Mouse (Mus musculus): Measurements from ENCODE around the gene Tob2. TPM values are rescaled to one million over a fixed set of nuclear protein-coding genes. Genes with fewer than 3 reads are reported as not detected.

Tob2 gene
- total and polyA plus RNA-seq, 3 experiments: 49.7 to 114 (median 101) TPM

DNA sequence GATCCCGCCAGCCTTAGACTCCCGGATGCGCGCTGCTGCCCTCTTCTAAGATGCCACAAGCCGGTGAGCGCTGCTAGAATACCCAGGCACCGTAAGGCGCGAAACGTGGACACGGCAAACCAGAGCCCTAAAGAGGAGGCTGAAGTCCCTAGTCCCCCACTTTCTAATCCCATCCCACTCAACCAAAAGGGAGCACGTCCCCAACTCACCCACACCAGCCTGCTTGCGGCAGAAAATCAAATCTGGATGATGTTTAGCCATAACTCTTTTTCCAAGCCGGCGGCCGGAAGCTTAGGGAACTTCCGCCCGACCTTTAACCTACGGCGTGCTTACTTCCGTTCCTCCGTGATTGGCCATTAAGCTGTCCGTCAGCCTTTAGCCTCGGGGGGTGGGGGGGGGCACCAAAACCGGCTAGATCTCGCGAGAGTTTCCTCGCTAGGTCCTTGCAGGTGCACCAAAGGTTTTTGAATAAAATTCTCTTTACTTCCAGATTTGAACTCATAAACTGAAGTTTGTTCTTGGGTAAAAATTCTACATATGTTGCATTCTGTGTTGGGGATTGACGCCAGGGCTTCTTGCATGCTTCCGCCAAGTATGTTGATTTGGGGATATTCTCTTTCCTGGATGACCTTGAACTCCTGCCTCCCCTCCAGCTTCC is 13.1 kb upstream of the Tob2 start, which contains the start of gene Phf5a:
TSS of gene Phf5a (minus strand) at position 308 of the 658 bp plus-strand sequence.
- peak; percentile 88 for DNase-seq
- H3K4me3 ChIP-seq: peak within 1 kb of the TSS; percentile 98
- H3K27ac ChIP-seq: peak within 1 kb of the TSS; percentile 100
- TF ChIP-seq POLR2A (IDR thresholded peaks at IDR 0.05; ENCODE audit: insufficient read depth, low read depth, low read length) (peak; percentile 65; the same call in 1 of the 2 replicates), EP300 (IDR thresholded peaks at IDR 0.05; ENCODE audit: insufficient read depth, low read depth, low read length) (no peak)
- peaks cover 10% of the 10 kb centered on the region for H3K36me3 ChIP-seq (ENCODE audit: control insufficient read depth, insufficient read depth, low read length)
- intact Hi-C loops (cut with DNase I): loop anchor here (2.0 to 5.0 kb wide), 3 partner anchors 13 to 53 kb away; partner anchors contain the start of gene Tob2
- under 1% methylated on average over 30 of the region's 30 CpGs for WGBS
- peaks cover 5% of the 10 kb centered on the region; the same call in 1 of the 2 replicates for H3K4me1 ChIP-seq (ENCODE audit: control insufficient read depth, insufficient read depth, low read length)
- peak within 1 kb of the TSS; percentile 98 for H3K9ac ChIP-seq (ENCODE audit: low read depth, low read length)
- peaks cover 5% of the 10 kb centered on the region for H3K79me2 ChIP-seq (replicated peaks; ENCODE audit: control insufficient read depth, insufficient read depth, low read length)
- H3K27me3 ChIP-seq (ENCODE audit: control insufficient read depth, insufficient read depth, low read length): no peaks in the 10 kb centered on the region

DNA sequence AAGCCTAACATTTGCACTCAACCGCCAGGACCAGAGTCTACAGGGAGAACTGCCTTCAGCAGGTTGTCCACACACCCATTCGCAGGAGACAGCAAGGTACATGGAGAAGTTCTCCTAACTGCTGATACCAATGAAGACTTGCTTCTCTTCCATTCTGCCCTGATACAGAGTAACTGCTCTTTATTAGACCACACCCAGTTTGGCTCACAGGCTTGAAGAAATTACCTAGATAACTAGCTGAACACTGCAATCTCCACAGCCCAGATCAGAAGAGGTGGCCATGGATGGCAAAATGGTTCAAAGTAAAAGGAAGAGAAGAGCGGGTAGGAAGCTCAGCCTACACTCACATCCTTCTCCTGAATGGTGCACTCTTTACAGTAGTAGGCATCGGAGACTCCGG is 11.4 kb upstream of the Tob2 start:
- 99% methylated on average over 5 of the region's 5 CpGs for WGBS
- Histone ChIP-seq H3K4me3 (no peak overlapping the region), H3K79me2 (replicated peaks; ENCODE audit: control insufficient read depth, insufficient read depth, low read length) (peaks cover 4% of the 10 kb centered on the region), H3K36me3 (ENCODE audit: control insufficient read depth, insufficient read depth, low read length) (peaks cover 10% of the 10 kb centered on the region), H3K27ac (no peak overlapping the region), H3K27me3 (ENCODE audit: control insufficient read depth, insufficient read depth, low read length) (no peaks in the 10 kb centered on the region), H3K4me1 (ENCODE audit: control insufficient read depth, insufficient read depth, low read length) (0 out of 2 replicates have a peak, but pooled peaks cover 1% of the 10 kb centered on the region), H3K9ac (ENCODE audit: low read depth, low read length) (no peak overlapping the region)
- TF ChIP-seq CTCF (IDR thresholded peaks at IDR 0.05): no peak
- no peak for TF ChIP-seq EP300 (IDR thresholded peaks at IDR 0.05; ENCODE audit: insufficient read depth, low read depth, low read length)
- no peak for TF ChIP-seq POLR2A (IDR thresholded peaks at IDR 0.05; ENCODE audit: insufficient read depth, low read depth, low read length)
- DNase-seq: no peak
- intact Hi-C loops (cut with DNase I): loop anchor here (2.0 to 5.0 kb wide), 2 partner anchors 38 to 55 kb away; no protein-coding TSS in a partner anchor

DNA sequence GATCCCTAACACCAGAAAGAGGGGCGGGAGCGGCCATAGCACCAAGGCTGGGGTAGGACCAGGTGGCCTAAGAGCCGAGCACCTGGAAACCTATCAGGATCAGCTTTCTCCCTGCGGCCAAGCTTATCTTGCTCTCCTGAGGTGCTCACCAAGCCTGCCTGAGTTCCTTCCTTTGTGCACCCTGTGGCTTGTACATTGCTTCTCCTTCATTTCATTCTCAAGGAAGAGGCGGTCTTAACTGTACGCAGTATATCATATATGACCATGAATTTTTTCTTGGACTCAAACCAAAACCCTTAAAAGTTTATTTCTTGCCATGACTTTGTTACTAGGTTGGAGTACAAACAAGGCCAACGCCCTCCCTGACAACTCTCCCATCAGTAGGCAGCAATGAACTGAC is 5.6 kb upstream of the Tob2 start:
- Histone ChIP-seq H3K27ac (no peak overlapping the region), H3K4me3 (no peak overlapping the region), H3K27me3 (ENCODE audit: control insufficient read depth, insufficient read depth, low read length) (no peaks in the 10 kb centered on the region), H3K36me3 (ENCODE audit: control insufficient read depth, insufficient read depth, low read length) (no peaks in the 10 kb centered on the region), H3K79me2 (replicated peaks; ENCODE audit: control insufficient read depth, insufficient read depth, low read length) (no peaks in the 10 kb centered on the region), H3K9ac (ENCODE audit: low read depth, low read length) (no peak overlapping the region), H3K4me1 (ENCODE audit: control insufficient read depth, insufficient read depth, low read length) (no peaks in the 10 kb centered on the region)
- DNase-seq: no peak
- intact Hi-C loops (cut with DNase I): no loop called here
- 91% methylated on average over 7 of the region's 7 CpGs for WGBS
- TF ChIP-seq POLR2A (IDR thresholded peaks at IDR 0.05; ENCODE audit: insufficient read depth, low read depth, low read length) (no peak), CTCF (IDR thresholded peaks at IDR 0.05) (no peak), EP300 (IDR thresholded peaks at IDR 0.05; ENCODE audit: insufficient read depth, low read depth, low read length) (no peak)

DNA sequence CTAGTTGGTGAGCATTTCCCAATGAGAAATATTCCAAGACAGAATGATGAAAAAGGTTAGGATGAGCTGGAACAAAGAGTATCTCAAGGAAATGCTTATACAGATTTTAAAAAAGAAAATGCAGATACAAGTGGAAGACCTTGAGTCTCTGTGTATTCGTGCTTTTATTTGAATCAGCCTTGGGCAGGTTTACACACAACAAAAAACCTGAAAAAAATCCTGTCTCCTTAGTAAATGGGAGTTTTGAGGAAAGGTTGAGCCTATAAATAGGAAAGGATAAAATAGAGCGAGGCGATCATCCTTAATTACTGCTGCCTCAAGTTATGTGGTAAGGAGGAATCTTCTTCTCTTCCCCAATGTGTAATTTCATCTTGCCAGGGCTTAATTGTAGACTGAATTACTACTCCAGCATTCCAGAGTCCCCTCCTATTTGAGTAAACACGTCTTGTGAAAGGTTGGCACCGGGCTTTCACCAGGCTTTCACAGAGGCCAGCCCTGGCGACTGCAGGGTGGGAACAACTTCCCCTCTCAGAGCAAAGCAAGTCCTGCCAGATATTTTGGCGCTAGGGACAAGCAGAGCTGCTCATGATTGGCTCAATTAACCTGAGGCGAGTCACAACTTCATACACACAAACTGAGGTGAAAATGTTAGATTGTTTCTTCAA is 2.0 kb upstream of the Tob2 start:
- H3K9ac ChIP-seq (ENCODE audit: low read depth, low read length): no peak overlapping the region
- 24% methylated on average over 8 of the region's 8 CpGs for WGBS
- H3K27me3 ChIP-seq (ENCODE audit: control insufficient read depth, insufficient read depth, low read length): no peaks in the 10 kb centered on the region
- intact Hi-C loops (cut with DNase I): no loop called here
- no peaks in the 10 kb centered on the region for H3K4me1 ChIP-seq (ENCODE audit: control insufficient read depth, insufficient read depth, low read length)
- peak overlapping the region; percentile 43 for H3K4me3 ChIP-seq
- H3K36me3 ChIP-seq (ENCODE audit: control insufficient read depth, insufficient read depth, low read length): no peaks in the 10 kb centered on the region
- TF ChIP-seq POLR2A (IDR thresholded peaks at IDR 0.05; ENCODE audit: insufficient read depth, low read depth, low read length) (peak; percentile 43; the same call in 1 of the 2 replicates), EP300 (IDR thresholded peaks at IDR 0.05; ENCODE audit: insufficient read depth, low read depth, low read length) (no peak)
- H3K79me2 ChIP-seq (replicated peaks; ENCODE audit: control insufficient read depth, insufficient read depth, low read length): peaks cover 3% of the 10 kb centered on the region
- peak; percentile 44 to 51 for DNase-seq
- peak overlapping the region; percentile 100 for H3K27ac ChIP-seq

DNA sequence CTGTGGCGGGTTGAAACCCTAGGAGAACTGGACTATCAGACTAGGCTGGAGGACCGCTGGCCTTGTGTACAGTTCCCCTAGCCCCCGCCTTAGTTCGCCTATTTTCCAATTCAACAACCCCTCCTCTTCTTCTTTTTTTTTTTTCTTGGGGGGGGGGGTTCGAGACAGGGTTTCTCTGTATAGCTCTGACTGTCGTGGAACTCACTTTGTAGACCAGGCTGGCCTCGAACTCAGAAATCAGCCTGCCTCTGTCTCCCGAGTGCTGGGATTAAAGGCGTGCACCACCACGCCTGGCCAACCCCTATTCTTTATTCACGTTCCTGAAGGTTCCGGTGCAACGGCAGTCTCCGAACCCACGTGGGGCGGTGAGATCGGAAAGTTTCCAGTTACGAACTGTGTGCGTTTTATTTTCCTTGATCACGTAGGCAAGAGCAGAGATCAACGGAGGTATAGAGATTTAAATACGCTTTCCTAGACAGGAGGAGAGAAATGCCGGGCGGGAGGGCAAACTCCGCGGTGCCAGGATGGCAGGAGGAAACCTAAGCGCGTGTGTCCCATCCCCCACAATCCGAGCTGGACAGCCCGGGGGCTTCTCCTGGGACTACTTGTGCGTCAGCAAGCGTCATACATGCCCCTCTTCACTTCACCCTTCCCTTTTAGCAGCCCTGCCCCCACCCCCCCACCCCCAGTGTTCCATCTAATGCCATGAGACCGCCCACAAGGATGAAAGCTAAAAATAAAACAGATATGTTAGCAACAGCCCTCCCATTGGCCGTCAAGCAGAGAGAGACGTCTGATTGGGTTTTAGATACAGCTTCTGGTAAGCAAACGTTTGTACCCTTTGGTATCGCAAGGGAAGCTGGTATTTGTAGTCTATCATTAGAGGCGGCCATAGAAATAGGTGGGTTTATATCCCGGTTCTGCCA is 997 bp upstream of the Tob2 start:
- H3K4me1 ChIP-seq (ENCODE audit: control insufficient read depth, insufficient read depth, low read length): peaks cover 2% of the 10 kb centered on the region; the same call in 1 of the 2 replicates
- TF ChIP-seq EP300 (IDR thresholded peaks at IDR 0.05; ENCODE audit: insufficient read depth, low read depth, low read length) (peak; percentile 40; the same call in 1 of the 2 replicates), POLR2A (IDR thresholded peaks at IDR 0.05; ENCODE audit: insufficient read depth, low read depth, low read length) (peak; percentile 65), CTCF (IDR thresholded peaks at IDR 0.05) (no peak)
- H3K27ac ChIP-seq: peak overlapping the region; percentile 100
- H3K79me2 ChIP-seq (replicated peaks; ENCODE audit: control insufficient read depth, insufficient read depth, low read length): peaks cover 3% of the 10 kb centered on the region
- peak; percentile 87 to 89 for DNase-seq
- intact Hi-C loops (cut with DNase I): loop anchor here (2.0 kb wide), 1 partner anchor 13 kb away; the partner anchor contains the start of gene Aco2
- H3K36me3 ChIP-seq (ENCODE audit: control insufficient read depth, insufficient read depth, low read length): no peaks in the 10 kb centered on the region; the same call in 1 of the 2 replicates
- H3K27me3 ChIP-seq (ENCODE audit: control insufficient read depth, insufficient read depth, low read length): no peaks in the 10 kb centered on the region
- peak overlapping the region; percentile 98 for H3K9ac ChIP-seq (ENCODE audit: low read depth, low read length)
- under 1% methylated on average over 39 of the region's 39 CpGs for WGBS
- peak overlapping the region; percentile 71 for H3K4me3 ChIP-seq
